Mouse (Mus musculus) E14TG2a.4 (cell line): ENCODE measurements at regions not wholly inside any gene's neighbourhood (a gene's known extent, or its start where the extent isn't known, plus 50 kb on each side); places are given as distances from the start of the nearest gene placed in this dataset.

Experiments used
- CTCF ChIP-seq: conservative IDR thresholded peaks from 2 replicates; pipeline ENCODE4 v1.5.1; 2014; ENCODE audit warnings: low read length
- POU5F1 ChIP-seq: IDR thresholded peaks from 2 replicates; pipeline ENCODE4 v1.6.1; 2014; ENCODE audit warnings: low read length, borderline replicate concordance

DNA sequence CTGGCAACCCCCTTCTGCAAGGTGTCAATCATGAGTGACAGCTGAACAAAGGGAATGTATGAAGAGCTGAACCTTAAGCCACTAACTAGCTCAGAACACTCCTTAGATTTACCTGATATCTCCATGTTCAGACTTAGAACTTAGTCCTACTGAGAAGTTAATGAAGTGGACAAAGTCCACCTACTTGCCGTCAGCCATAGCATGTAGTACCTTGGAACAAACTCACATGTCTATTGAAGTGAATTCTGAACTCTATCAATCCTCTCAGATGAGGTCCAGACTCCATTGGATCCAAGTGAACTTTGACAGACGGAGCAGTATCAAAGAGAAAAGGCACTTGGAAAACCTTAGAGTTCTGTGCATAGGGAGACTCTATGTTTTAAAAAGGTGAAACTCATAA is 521.8 kb downstream of the Trib2 start:
- TF ChIP-seq POU5F1, result no peak
- no peak for TF ChIP-seq CTCF
